Mouse (Mus musculus) kidney, adult 9 months (tissue): ENCODE measurements around the gene Igbp1b.

Experiments
- DNase-seq: peaks from one replicate; pipeline ENCODE4 v3.0.0; 2022

The Igbp1b gene

DNA sequence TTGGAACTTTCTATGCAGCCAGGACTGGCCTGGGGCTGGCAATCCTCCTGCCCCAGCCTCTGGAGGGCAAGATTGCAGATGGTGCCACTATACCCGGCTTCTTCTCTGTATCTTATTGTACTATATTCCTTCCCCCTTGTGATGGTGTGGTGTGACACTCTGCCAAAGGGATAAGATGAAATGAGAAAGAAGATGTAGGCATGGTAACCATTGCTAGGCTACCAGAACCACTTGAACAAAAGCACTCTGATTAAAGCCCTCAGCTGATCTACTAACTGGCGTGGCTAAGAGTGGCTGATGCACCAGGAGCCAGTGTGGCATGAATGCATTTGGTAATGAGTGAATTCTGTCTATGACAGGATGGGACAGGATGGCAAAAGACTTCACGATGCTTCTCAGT is at the start of gene Igbp1b:
Igbp1b (minus strand) TSS at position 29 of the 400 bp plus-strand sequence.
- DNase-seq: no peak

DNA sequence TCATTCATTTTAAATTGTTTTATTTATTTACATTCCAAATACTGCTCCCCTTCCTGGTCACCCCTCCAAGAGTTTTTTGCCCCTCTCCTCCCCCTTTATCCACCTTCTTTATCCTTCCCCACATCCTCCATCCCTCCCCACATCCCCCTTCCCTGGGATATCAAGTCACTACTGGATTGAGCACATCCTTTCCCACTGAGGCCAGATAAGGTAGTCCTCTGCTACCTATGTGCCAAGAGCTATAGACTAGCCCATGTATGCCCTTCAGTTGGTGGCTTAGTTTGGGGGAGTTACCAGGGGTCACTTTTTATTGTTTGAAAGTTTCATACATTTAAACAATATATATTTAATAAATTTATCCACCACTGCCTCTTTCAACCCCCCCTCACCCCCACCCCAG is 24.6 kb upstream of the Igbp1b start:
- DNase-seq: no peak

DNA sequence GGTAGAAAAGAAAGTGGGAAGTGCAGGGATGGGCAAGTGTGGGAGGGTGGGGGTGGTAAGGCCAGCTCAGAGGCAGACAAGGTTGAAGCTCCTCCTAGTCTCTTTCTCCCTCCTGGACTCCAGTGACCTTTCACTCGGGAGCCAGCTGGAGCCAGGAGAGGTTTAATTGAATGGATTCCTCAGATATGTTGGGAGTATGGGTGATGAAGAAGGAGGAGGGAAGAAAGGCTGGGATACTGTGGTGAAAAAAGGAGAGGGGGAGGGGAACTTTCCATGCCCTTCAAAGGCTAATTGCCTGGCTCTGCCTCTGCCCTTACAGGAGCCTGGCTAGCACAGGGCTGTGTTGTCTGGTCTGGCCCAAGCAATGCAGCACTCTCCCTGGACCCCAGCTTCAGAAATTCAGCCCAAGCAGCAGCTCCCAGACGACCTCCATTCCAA is 14.4 kb upstream of the Igbp1b start:
- no peak for DNase-seq

GRCm38 (mm10) chr6:138665416-138665815 is 7.1 kb upstream of the Igbp1b start:
- no peak for DNase-seq

DNA sequence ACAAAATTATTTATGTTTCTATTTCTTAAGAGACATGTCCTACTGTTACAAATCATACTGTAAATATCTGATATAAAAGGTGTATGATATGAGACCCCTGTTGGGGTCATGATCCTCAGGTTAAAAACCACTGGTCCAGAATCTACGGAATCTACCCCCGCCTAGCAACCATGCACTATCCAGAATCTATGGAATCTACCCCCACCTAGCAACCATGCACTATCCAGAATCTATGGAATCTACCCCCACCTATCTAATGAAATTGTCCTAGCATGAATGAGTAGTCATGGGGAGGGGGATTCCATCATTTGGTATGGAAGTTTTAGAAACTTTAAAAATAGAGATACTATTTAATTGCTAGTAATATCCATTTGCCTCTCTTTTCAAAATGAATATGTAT is 12.7 kb downstream of the Igbp1b start:
- no peak for DNase-seq

DNA sequence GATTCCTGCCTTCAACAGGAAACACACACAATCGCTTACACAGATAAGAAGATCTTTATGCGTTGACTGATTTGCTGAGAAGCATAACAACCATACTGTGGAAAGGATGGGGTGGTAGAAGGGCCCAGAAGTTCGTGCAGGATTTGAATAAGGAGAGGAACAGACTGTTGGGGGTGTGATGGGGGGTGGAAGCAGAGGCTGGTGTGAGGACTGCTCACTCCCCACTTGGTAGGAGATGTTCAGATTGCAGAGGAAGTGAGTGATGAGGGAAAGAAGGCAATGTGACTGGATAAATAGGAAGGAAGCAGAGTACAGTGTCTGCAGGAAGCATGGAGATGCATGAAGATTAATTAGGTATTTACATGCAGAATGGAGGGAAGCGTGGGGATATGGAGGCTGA is 19.0 kb downstream of the Igbp1b start:
- no peak for DNase-seq

DNA sequence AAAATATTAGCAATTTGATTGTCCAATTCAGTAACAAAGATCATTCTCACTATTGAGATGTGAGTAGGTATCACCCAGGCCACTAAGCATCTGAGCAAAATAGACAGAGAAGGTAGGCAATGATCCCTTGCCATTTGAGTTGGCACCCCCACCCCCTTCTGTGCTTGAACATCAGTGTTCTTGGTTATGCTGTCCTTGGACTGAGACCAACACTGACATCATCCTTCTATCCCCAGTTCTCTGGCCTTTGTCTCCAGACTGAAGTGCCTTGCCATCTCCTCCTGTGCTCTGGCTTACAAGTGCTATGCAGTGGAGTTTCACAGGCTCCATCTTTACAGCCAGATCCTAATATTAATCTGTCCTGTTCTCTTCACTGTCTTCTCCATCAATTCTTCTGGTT is 37.6 kb downstream of the Igbp1b start:
- no peak for DNase-seq

DNA sequence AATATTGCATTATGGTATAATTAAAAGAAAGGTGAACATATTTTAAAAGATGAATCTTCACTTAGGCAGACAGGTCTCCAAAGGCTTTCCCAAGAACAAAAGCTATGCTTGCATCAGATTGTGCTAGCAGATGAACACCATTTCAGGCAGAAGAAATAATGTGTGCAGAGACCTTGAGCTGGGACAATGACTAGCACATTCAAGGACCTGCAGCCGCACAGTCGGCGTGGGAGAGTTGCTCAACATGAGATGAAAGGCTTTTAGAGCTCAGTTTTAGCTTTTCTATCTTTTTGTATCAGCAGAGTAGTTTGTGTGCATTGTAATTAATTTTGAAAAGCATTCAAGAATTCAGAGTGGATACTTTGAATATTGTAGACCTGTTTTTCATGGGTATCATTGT is 39.9 kb downstream of the Igbp1b start:
- DNase-seq: no peak
